In genomic region chr17:5805151-5805834, GRCm38 (mm10) we compare ENCODE assay signal across 11 mouse cellular contexts. TPM values are rescaled to one million over a fixed set of nuclear protein-coding genes. Genes with fewer than 3 reads are reported as not detected.
DNase-seq lines count a peak whose midpoint lies in the region; ATAC-seq and TF ChIP-seq lines count a peak whose summit lies in the region.
"Had no signal": no experiment of that assay in that cellular context is flagged by ENCODE, and none has a peak within 500 bp of the region (broad histone marks: within the 10 kb centered on the region; RNA-seq: fewer than 3 reads in every experiment).

No protein-coding gene starts in this region.

- H3K4me1 ChIP-seq in heart, adult 2 months (ENCODE audit: control insufficient read depth, insufficient read depth, low read length): peaks cover 23% of the 10 kb centered on the region
- peaks cover 8% of the 10 kb centered on the region; the same call in 1 of the 2 replicates for H3K4me1 ChIP-seq in heart, embryonic 11.5 days (ENCODE audit: control insufficient read depth, insufficient read depth, low read length)
- peaks cover 14% of the 10 kb centered on the region; the same call in 1 of the 2 replicates for H3K4me1 ChIP-seq in limb, embryonic 10.5 days
- H3K4me1 ChIP-seq: midbrain, embryonic 13.5 days had no signal

- intact Hi-C loops in heart, adult 2 months (cut with DNase I): no loop called here

- no peak overlapping the region for H3K9ac ChIP-seq in heart, adult 2 months (ENCODE audit: low read depth, low read length)
- H3K9ac ChIP-seq in heart, embryonic 11.5 days (ENCODE audit: low read depth, low read length): no peak overlapping the region
- H3K9ac ChIP-seq: hindbrain, embryonic 14.5 days; liver, embryonic 14.5 days; midbrain, embryonic 13.5 days had no signal

- H3K9me3 ChIP-seq in heart, embryonic 11.5 days (replicated peaks; ENCODE audit: control insufficient read depth, low read length): no peaks in the 10 kb centered on the region
- no peaks in the 10 kb centered on the region for H3K9me3 ChIP-seq in limb, embryonic 10.5 days (replicated peaks)
- H3K9me3 ChIP-seq: midbrain, embryonic 13.5 days had no signal

- DNase-seq in heart, adult 2 months: no peak
- peak; percentile 26 to 37 for DNase-seq in B cell, adult 2 months
- DNase-seq in brain, embryonic 14.5 days (ENCODE audit: low read depth): peak; percentile 31
- DNase-seq in limb, embryonic 10.5 days (ENCODE audit: low spot score): no peak
- no peak for DNase-seq in embryo, embryonic 10.5 days (ENCODE audit: low spot score)
- no peak for DNase-seq in cerebellum, adult 11-12 months
- no peak for DNase-seq in right cerebral cortex, adult 2 months (ENCODE audit: low spot score in 2 of 2)

- WGBS in heart, adult 2 months: 71% methylated on average over 7 of the region's 7 CpGs
- WGBS in heart, embryonic 11.5 days (ENCODE audit: insufficient replicate concordance): 81% methylated on average over 7 of the region's 7 CpGs
- 58% methylated on average over 7 of the region's 7 CpGs for WGBS in limb, embryonic 10.5 days

- no peaks in the 10 kb centered on the region for H3K27me3 ChIP-seq in heart, adult 2 months (ENCODE audit: control insufficient read depth, insufficient read depth, low read length)
- H3K27me3 ChIP-seq in heart, embryonic 11.5 days (ENCODE audit: control insufficient read depth, insufficient read depth, low read length): no peaks in the 10 kb centered on the region
- H3K27me3 ChIP-seq in limb, embryonic 10.5 days (ENCODE audit: low read depth, poor library complexity, severe bottlenecking): no peaks in the 10 kb centered on the region
- H3K27me3 ChIP-seq: midbrain, embryonic 13.5 days had no signal

- H3K27ac ChIP-seq in heart, adult 2 months: peak overlapping the region; percentile 49
- H3K27ac ChIP-seq in heart, embryonic 11.5 days (ENCODE audit: low read depth, low read length): no peak overlapping the region
- 0 out of 2 replicates have a peak overlapping the region, but pooled peaks have one; percentile 0 for H3K27ac ChIP-seq in limb, embryonic 10.5 days
- H3K27ac ChIP-seq: hindbrain, embryonic 14.5 days; liver, embryonic 14.5 days; midbrain, embryonic 13.5 days had no signal

- H3K4me2 ChIP-seq in heart, embryonic 11.5 days: no peak overlapping the region
- H3K4me2 ChIP-seq: hindbrain, embryonic 14.5 days; midbrain, embryonic 13.5 days had no signal

- no peak overlapping the region for H3K4me3 ChIP-seq in heart, adult 2 months
- H3K4me3 ChIP-seq in heart, embryonic 11.5 days (ENCODE audit: low read depth, low read length): no peak overlapping the region
- H3K4me3 ChIP-seq in limb, embryonic 10.5 days: no peak overlapping the region
- H3K4me3 ChIP-seq: midbrain, embryonic 13.5 days had no signal

- no peak for TF ChIP-seq CTCF in heart, adult 2 months (IDR thresholded peaks at IDR 0.05)
- TF ChIP-seq CTCF in brain, embryonic 14.5 days (IDR thresholded peaks at IDR 0.05; ENCODE audit: borderline replicate concordance, extremely low read depth, insufficient read depth, insufficient read length): no peak

- no peaks in the 10 kb centered on the region for H3K36me3 ChIP-seq in heart, adult 2 months (ENCODE audit: control insufficient read depth, insufficient read depth, low read length)
- no peaks in the 10 kb centered on the region for H3K36me3 ChIP-seq in heart, embryonic 11.5 days (ENCODE audit: control insufficient read depth, insufficient read depth, low read length)
- no peaks in the 10 kb centered on the region for H3K36me3 ChIP-seq in limb, embryonic 10.5 days
- H3K36me3 ChIP-seq: midbrain, embryonic 13.5 days had no signal

- no peak for ATAC-seq in heart, embryonic 11.5 days (replicated peaks; ENCODE audit: insufficient number of reproducible peaks, low FRiP score, low TSS enrichment)
- ATAC-seq: midbrain, embryonic 13.5 days had no signal

- H3K79me2 ChIP-seq in heart, adult 2 months (replicated peaks; ENCODE audit: control insufficient read depth, insufficient read depth, low read length): no peaks in the 10 kb centered on the region; the same call in 1 of the 2 replicates

- TF ChIP-seq EP300 in heart, adult 2 months (IDR thresholded peaks at IDR 0.05; ENCODE audit: insufficient read depth, low read depth, low read length): no peak

- no peak for TF ChIP-seq POLR2A in heart, adult 2 months (IDR thresholded peaks at IDR 0.05; ENCODE audit: insufficient read depth, low read depth, low read length)
- TF ChIP-seq POLR2A in brain, embryonic 14.5 days (IDR thresholded peaks at IDR 0.05; ENCODE audit: borderline replicate concordance, extremely low read depth, insufficient read depth, insufficient read length, poor library complexity, severe bottlenecking): no peak

RNA-seq across cellular contexts. Expression of gene Snx9, which starts 35.8 kb away (rescaled TPM):
- 10 to 100 TPM; 30.2 to 31.9 TPM for total RNA-seq in heart, adult 2 months (2021)
- polyA plus RNA-seq in heart, adult 2 months (2012; rRNA removed): 16.7 and 27.0 TPM in 2 replicates
- 26.5 and 26.9 TPM in 2 replicates for polyA plus RNA-seq in heart, embryonic 11.5 days (2014; fragmentation: Nextera tagmentation; extraction: Ambion mirVana)
- polyA plus RNA-seq in brain, embryonic 14.5 days (2012; rRNA removed): 8.8 and 11.5 TPM in 2 replicates
- 18.4 and 19.4 TPM in 2 replicates for polyA plus RNA-seq in limb, embryonic 10.5 days (2016; fragmentation: Nextera tagmentation; extraction: Ambion mirVana)

Comparison
In these comparisons a context has a peak if more than half of its experiments do, and no peak if none do; other contexts are left out.
1. DNase-seq: peak in B cell, adult 2 months (2 of 2) and brain, embryonic 14.5 days (single experiment); none in heart, adult 2 months (0 of 2), limb, embryonic 10.5 days (single experiment), embryo, embryonic 10.5 days (single experiment), cerebellum, adult 11-12 months (single experiment) and right cerebral cortex, adult 2 months (0 of 2).